14 mouse cellular contexts compared by ENCODE assay signal in genomic region chr11:70435476-70435875, GRCm38 (mm10). TPM values are rescaled to one million over a fixed set of nuclear protein-coding genes. Genes with fewer than 3 reads are reported as not detected.
DNase-seq lines count a peak whose midpoint lies in the region; ATAC-seq and TF ChIP-seq lines count a peak whose summit lies in the region.
"Had no signal": no experiment of that assay in that cellular context is flagged by ENCODE, and none has a peak within 500 bp of the region (broad histone marks: within the 10 kb centered on the region; RNA-seq: fewer than 3 reads in every experiment).

No protein-coding gene starts in this region.

- H3K9me3 ChIP-seq in heart, embryonic 11.5 days (replicated peaks; ENCODE audit: control insufficient read depth, low read length): no peaks in the 10 kb centered on the region
- H3K9me3 ChIP-seq in neural tube, embryonic 13.5 days: no peaks in the 10 kb centered on the region
- no peaks in the 10 kb centered on the region for H3K9me3 ChIP-seq in liver, embryonic 14.5 days (ENCODE audit: control insufficient read depth, low read length)
- H3K9me3 ChIP-seq: embryonic facial prominence, embryonic 15.5 days had no signal

- peaks cover 12% of the 10 kb centered on the region for H3K4me1 ChIP-seq in heart, embryonic 11.5 days (ENCODE audit: control insufficient read depth, insufficient read depth, low read length)
- peaks cover 36% of the 10 kb centered on the region for H3K4me1 ChIP-seq in neural tube, embryonic 13.5 days (replicated peaks)
- peaks cover 9 to 16% of the 10 kb centered on the region in 2 experiments for H3K4me1 ChIP-seq in liver, embryonic 14.5 days (replicated peaks; ENCODE audit: control insufficient read depth in 2 of 2, insufficient read depth in 2 of 2, low read length in 1 of 2)

- no peak overlapping the region for H3K27ac ChIP-seq in heart, embryonic 11.5 days (ENCODE audit: low read depth, low read length)
- H3K27ac ChIP-seq in neural tube, embryonic 13.5 days (replicated peaks): no peak overlapping the region
- no peak overlapping the region for H3K27ac ChIP-seq in liver, embryonic 14.5 days
- H3K27ac ChIP-seq: embryonic facial prominence, embryonic 15.5 days; hindbrain, embryonic 14.5 days had no signal

- peaks cover 2% of the 10 kb centered on the region; the same call in 1 of the 2 replicates for H3K36me3 ChIP-seq in heart, embryonic 11.5 days (ENCODE audit: control insufficient read depth, insufficient read depth, low read length)
- peaks cover 49% of the 10 kb centered on the region for H3K36me3 ChIP-seq in neural tube, embryonic 13.5 days
- peaks cover 2% of the 10 kb centered on the region; the same call in 1 of the 2 replicates for H3K36me3 ChIP-seq in liver, embryonic 14.5 days (replicated peaks; ENCODE audit: control insufficient read depth, insufficient read depth, low read depth)

- H3K4me3 ChIP-seq in heart, embryonic 11.5 days (ENCODE audit: low read depth, low read length): no peak overlapping the region
- no peak overlapping the region for H3K4me3 ChIP-seq in neural tube, embryonic 13.5 days
- H3K4me3 ChIP-seq in liver, embryonic 14.5 days (ENCODE audit: insufficient read depth in 1 of 2, low read depth in 2 of 2, low read length in 2 of 2): no peak overlapping the region
- H3K4me3 ChIP-seq: embryonic facial prominence, embryonic 15.5 days had no signal

- intact Hi-C loops in heart, postnatal 25 days (cut with DNase I): no loop called here

- DNase-seq in heart, postnatal 25 days (ENCODE audit: low spot score): no peak
- DNase-seq in neural tube, embryonic 10.5 days (ENCODE audit: extremely low spot score, low spot score): no peak
- no peak for DNase-seq in liver, embryonic 14.5 days (ENCODE audit: low read depth in 3 of 3, low spot score in 3 of 3)
- peak; percentile 60 to 76 for DNase-seq in thymus, postnatal 36 days
- DNase-seq in adrenal gland, postnatal 36 days: no peak
- no peak for DNase-seq in Muller cell, postnatal 12 days (ENCODE audit: inconsistent ontology term)
- DNase-seq: cerebellum, postnatal 10 days; lung, postnatal 10 days had no signal

- ATAC-seq in heart, embryonic 11.5 days (replicated peaks; ENCODE audit: insufficient number of reproducible peaks, low FRiP score, low TSS enrichment): no peak
- ATAC-seq in neural tube, embryonic 13.5 days (ENCODE audit: low read depth): no peak
- ATAC-seq in liver, embryonic 14.5 days (ENCODE audit: insufficient read depth): no peak

- TF ChIP-seq CTCF in liver, embryonic 14.5 days (IDR thresholded peaks at IDR 0.05; ENCODE audit: low read depth): no peak

- no peak overlapping the region for H3K4me2 ChIP-seq in heart, embryonic 11.5 days
- H3K4me2 ChIP-seq in neural tube, embryonic 13.5 days: no peak overlapping the region
- peak overlapping the region; percentile 65; the same call in 1 of the 2 replicates for H3K4me2 ChIP-seq in liver, embryonic 14.5 days (ENCODE audit: low read depth)
- H3K4me2 ChIP-seq: embryonic facial prominence, embryonic 15.5 days had no signal

- no peak for TF ChIP-seq EP300 in liver, embryonic 14.5 days (IDR thresholded peaks at IDR 0.05; ENCODE audit: low read depth)

- 73% methylated on average over 5 of the region's 5 CpGs for WGBS in heart, embryonic 11.5 days (ENCODE audit: insufficient replicate concordance)
- WGBS in neural tube, embryonic 13.5 days: 82% methylated on average over 5 of the region's 5 CpGs
- 14% methylated on average over 5 of the region's 5 CpGs for WGBS in liver, embryonic 14.5 days (ENCODE audit: insufficient replicate concordance)

- peak overlapping the region; percentile 0; the same call in 1 of the 2 replicates for H3K9ac ChIP-seq in heart, embryonic 11.5 days (ENCODE audit: low read depth, low read length)
- peak overlapping the region; percentile 13; the same call in 1 of the 2 replicates for H3K9ac ChIP-seq in neural tube, embryonic 13.5 days
- H3K9ac ChIP-seq in liver, embryonic 14.5 days (replicated peaks): no peak overlapping the region
- H3K9ac ChIP-seq: embryonic facial prominence, embryonic 15.5 days had no signal

- H3K27me3 ChIP-seq in heart, embryonic 11.5 days (ENCODE audit: control insufficient read depth, insufficient read depth, low read length): no peaks in the 10 kb centered on the region
- H3K27me3 ChIP-seq in neural tube, embryonic 13.5 days: no peaks in the 10 kb centered on the region
- no peaks in the 10 kb centered on the region for H3K27me3 ChIP-seq in liver, embryonic 14.5 days (ENCODE audit: control insufficient read depth, insufficient read depth, low read length)
- H3K27me3 ChIP-seq: CH12.LX; embryonic facial prominence, embryonic 15.5 days had no signal

RNA-seq across cellular contexts. Expression of gene Arrb2, which starts 3.0 kb away (rescaled TPM):
- polyA plus RNA-seq in heart, embryonic 11.5 days (2014; fragmentation: Nextera tagmentation; extraction: Ambion mirVana): 11.6 and 12.9 TPM in 2 replicates
- 10 to 100 TPM in 1 of 2 experiments, 1 to 10 TPM in 1; 9.0 to 11.6 TPM for total RNA-seq in heart, postnatal 25 days (2021)
- polyA plus RNA-seq in neural tube, embryonic 13.5 days (2015; fragmentation: Nextera tagmentation; extraction: Ambion mirVana): 43.8 and 46.6 TPM in 2 replicates
- 17.8 and 19.4 TPM in 2 replicates for polyA plus RNA-seq in liver, embryonic 14.5 days (2012; rRNA removed)
- polyA plus RNA-seq in liver, embryonic 14.5 days (2014; fragmentation: Nextera tagmentation; extraction: Ambion mirVana): 9.8 and 11.0 TPM in 2 replicates
- total RNA-seq in adrenal gland, postnatal 36 days (2021): 10 to 100 TPM; 18.5 to 26.6 TPM

RNA-seq across cellular contexts. Expression of gene Med11, which starts 16.2 kb away (rescaled TPM):
- polyA plus RNA-seq in heart, embryonic 11.5 days (2014; fragmentation: Nextera tagmentation; extraction: Ambion mirVana): 28.6 and 31.2 TPM in 2 replicates
- total RNA-seq in heart, postnatal 25 days (2021): 1 to 10 TPM; 7.5 to 8.2 TPM
- polyA plus RNA-seq in neural tube, embryonic 13.5 days (2015; fragmentation: Nextera tagmentation; extraction: Ambion mirVana): 45.3 and 46.0 TPM in 2 replicates
- 11.9 and 12.8 TPM in 2 replicates for polyA plus RNA-seq in liver, embryonic 14.5 days (2012; rRNA removed)
- 17.0 and 20.0 TPM in 2 replicates for polyA plus RNA-seq in liver, embryonic 14.5 days (2014; fragmentation: Nextera tagmentation; extraction: Ambion mirVana)
- 10 to 100 TPM; 20.3 to 24.4 TPM for total RNA-seq in adrenal gland, postnatal 36 days (2021)

RNA-seq across cellular contexts. Expression of gene Zmynd15, which starts 23.8 kb away (rescaled TPM):
- polyA plus RNA-seq in heart, embryonic 11.5 days (2014; fragmentation: Nextera tagmentation; extraction: Ambion mirVana): 1.1 and 1.9 TPM in 2 replicates
- 1 to 10 TPM; 2.3 to 2.7 TPM for total RNA-seq in heart, postnatal 25 days (2021)
- polyA plus RNA-seq in neural tube, embryonic 13.5 days (2015; fragmentation: Nextera tagmentation; extraction: Ambion mirVana): 1.2 and 1.5 TPM in 2 replicates
- 0.28 and 0.31 TPM in 2 replicates for polyA plus RNA-seq in liver, embryonic 14.5 days (2012; rRNA removed)
- 0.10 and 0.29 TPM in 2 replicates for polyA plus RNA-seq in liver, embryonic 14.5 days (2014; fragmentation: Nextera tagmentation; extraction: Ambion mirVana)
- total RNA-seq in adrenal gland, postnatal 36 days (2021): 1 to 10 TPM; 1.4 to 1.8 TPM
- total RNA-seq: granulocyte monocyte progenitor cell, adult 5-6 weeks had no signal

RNA-seq across cellular contexts. Expression of gene Cxcl16, which starts 24.3 kb away (rescaled TPM):
- 6.2 and 7.3 TPM in 2 replicates for polyA plus RNA-seq in heart, embryonic 11.5 days (2014; fragmentation: Nextera tagmentation; extraction: Ambion mirVana)
- 1 to 10 TPM; 8.4 to 9.4 TPM for total RNA-seq in heart, postnatal 25 days (2021)
- polyA plus RNA-seq in neural tube, embryonic 13.5 days (2015; fragmentation: Nextera tagmentation; extraction: Ambion mirVana): 7.2 and 8.9 TPM in 2 replicates
- 0.94 and 1.1 TPM in 2 replicates for polyA plus RNA-seq in liver, embryonic 14.5 days (2012; rRNA removed)
- polyA plus RNA-seq in liver, embryonic 14.5 days (2014; fragmentation: Nextera tagmentation; extraction: Ambion mirVana): 0.79 and 1.5 TPM in 2 replicates
- 1 to 10 TPM; 7.4 to 8.5 TPM for total RNA-seq in adrenal gland, postnatal 36 days (2021)
- total RNA-seq: granulocyte monocyte progenitor cell, adult 5-6 weeks had no signal

RNA-seq across cellular contexts. Expression of gene Pelp1, which starts 25.6 kb away (rescaled TPM):
- 22.1 and 27.5 TPM in 2 replicates for polyA plus RNA-seq in heart, embryonic 11.5 days (2014; fragmentation: Nextera tagmentation; extraction: Ambion mirVana)
- 10 to 100 TPM; 17.9 to 21.1 TPM for total RNA-seq in heart, postnatal 25 days (2021)
- polyA plus RNA-seq in neural tube, embryonic 13.5 days (2015; fragmentation: Nextera tagmentation; extraction: Ambion mirVana): 31.9 and 32.6 TPM in 2 replicates
- polyA plus RNA-seq in liver, embryonic 14.5 days (2012; rRNA removed): 9.6 and 9.8 TPM in 2 replicates
- polyA plus RNA-seq in liver, embryonic 14.5 days (2014; fragmentation: Nextera tagmentation; extraction: Ambion mirVana): 12.1 and 13.8 TPM in 2 replicates
- total RNA-seq in adrenal gland, postnatal 36 days (2021): 10 to 100 TPM; 24.6 to 26.0 TPM

Comparison
In these comparisons a context has a peak if more than half of its experiments do, and no peak if none do; other contexts are left out.
1. DNase-seq: peak in thymus, postnatal 36 days (2 of 2); none in heart, postnatal 25 days (single experiment), neural tube, embryonic 10.5 days (single experiment), liver, embryonic 14.5 days (0 of 3), adrenal gland, postnatal 36 days (0 of 2) and Muller cell, postnatal 12 days (single experiment).